10 mouse cellular contexts compared by ENCODE assay signal in genomic region chr3:41182900-41183595, GRCm38 (mm10).
A peak's percentile ranks its signal among the peaks of the same experiment; 100 is the strongest.
DNase-seq lines count a peak whose midpoint lies in the region; ATAC-seq and TF ChIP-seq lines count a peak whose summit lies in the region.
"Had no signal": no experiment of that assay in that cellular context is flagged by ENCODE, and none has a peak within 500 bp of the region (broad histone marks: within the 10 kb centered on the region; RNA-seq: fewer than 3 reads in every experiment).

No protein-coding gene starts in this region.

- no peak overlapping the region for H3K4me3 ChIP-seq in heart, postnatal 0 days (ENCODE audit: low read depth, low read length)
- no peak overlapping the region for H3K4me3 ChIP-seq in heart, embryonic 11.5 days (ENCODE audit: low read depth, low read length)
- no peak overlapping the region for H3K4me3 ChIP-seq in CH12.LX (replicated peaks in 1 of 3; ENCODE audit: low read depth in 2 of 3, low read length in 2 of 3, poor library complexity in 1 of 3)
- H3K4me3 ChIP-seq in hindbrain, embryonic 14.5 days (replicated peaks; ENCODE audit: low read length) = no peak overlapping the region
- H3K4me3 ChIP-seq: layer of hippocampus, adult 2 months had no signal

- no peaks in the 10 kb centered on the region for H3K9me3 ChIP-seq in heart, postnatal 0 days (replicated peaks; ENCODE audit: control insufficient read depth, low read length)
- no peaks in the 10 kb centered on the region for H3K9me3 ChIP-seq in heart, embryonic 11.5 days (replicated peaks; ENCODE audit: control insufficient read depth, low read length)
- no peaks in the 10 kb centered on the region for H3K9me3 ChIP-seq in CH12.LX (replicated peaks; ENCODE audit: low read length)
- no peaks in the 10 kb centered on the region for H3K9me3 ChIP-seq in hindbrain, embryonic 14.5 days (ENCODE audit: control insufficient read depth, low read length)

- no peak overlapping the region for H3K27ac ChIP-seq in heart, postnatal 0 days (ENCODE audit: low read depth)
- H3K27ac ChIP-seq in heart, embryonic 11.5 days (ENCODE audit: low read depth, low read length) = no peak overlapping the region
- no peak overlapping the region for H3K27ac ChIP-seq in CH12.LX (ENCODE audit: insufficient read depth, low read depth)
- H3K27ac ChIP-seq in hindbrain, embryonic 14.5 days = no peak overlapping the region
- H3K27ac ChIP-seq: layer of hippocampus, adult 2 months; liver, embryonic 14.5 days had no signal

- H3K9ac ChIP-seq in heart, postnatal 0 days (replicated peaks; ENCODE audit: low read depth, low read length) = no peak overlapping the region
- no peak overlapping the region for H3K9ac ChIP-seq in heart, embryonic 11.5 days (ENCODE audit: low read depth, low read length)
- H3K9ac ChIP-seq in CH12.LX (ENCODE audit: insufficient read depth, low read depth) = no peak overlapping the region
- no peak overlapping the region for H3K9ac ChIP-seq in hindbrain, embryonic 14.5 days
- H3K9ac ChIP-seq: liver, embryonic 14.5 days had no signal

- TF ChIP-seq EP300 in heart, postnatal 0 days (IDR thresholded peaks at IDR 0.05; ENCODE audit: low read depth) = no peak
- TF ChIP-seq EP300 in CH12.LX (IDR thresholded peaks at IDR 0.05; ENCODE audit: low read length) = no peak

- TF ChIP-seq POLR2A in CH12.LX (IDR thresholded peaks at IDR 0.05; ENCODE audit: low read depth, low read length) = no peak

- 59% methylated on average over 10 of the region's 10 CpGs for WGBS in heart, postnatal 0 days
- WGBS in heart, embryonic 11.5 days (ENCODE audit: insufficient replicate concordance) = 64% methylated on average over 10 of the region's 10 CpGs
- 71% methylated on average over 10 of the region's 10 CpGs for WGBS in hindbrain, embryonic 14.5 days

- no peak for TF ChIP-seq CTCF in heart, postnatal 0 days (IDR thresholded peaks at IDR 0.05; ENCODE audit: low read depth)
- no peak for TF ChIP-seq CTCF in CH12.LX (conservative IDR thresholded peaks at IDR 0.05 in 1 of 2, IDR thresholded peaks at IDR 0.05 in 1 of 2; ENCODE audit: low read depth in 2 of 2, low read length in 2 of 2)

- no peaks in the 10 kb centered on the region for H3K27me3 ChIP-seq in heart, postnatal 0 days (ENCODE audit: control insufficient read depth, insufficient read depth, low read length)
- no peaks in the 10 kb centered on the region for H3K27me3 ChIP-seq in heart, embryonic 11.5 days (ENCODE audit: control insufficient read depth, insufficient read depth, low read length)
- no peaks in the 10 kb centered on the region for H3K27me3 ChIP-seq in CH12.LX (replicated peaks)
- no peaks in the 10 kb centered on the region for H3K27me3 ChIP-seq in hindbrain, embryonic 14.5 days (ENCODE audit: control insufficient read depth, insufficient read depth, low read length)

- in situ Hi-C loops in CH12.LX (cut with MboI; ENCODE audit: low pct_ligation_motif_present, low pct_unique_long_range_greater_than_20kb, low sequenced_read_pairs) = no loop called here

- H3K79me2 ChIP-seq in CH12.LX (replicated peaks; ENCODE audit: control insufficient read depth, extremely low read depth, insufficient read depth, poor library complexity, severe bottlenecking) = no peaks in the 10 kb centered on the region

- no peak for TF ChIP-seq RAD21 in CH12.LX (IDR thresholded peaks at IDR 0.05; ENCODE audit: low read depth, low read length)

- dilution Hi-C loops in CH12.LX (cut with MboI; ENCODE audit: extremely low pct_ligation_motif_present, extremely low pct_unique_long_range_greater_than_20kb, low sequenced_read_pairs) = no loop called here

- 0 out of 2 replicates have a peak, but pooled peaks have one; percentile 12 for ATAC-seq in heart, postnatal 0 days (ENCODE audit: insufficient read depth, low read depth)
- no peak; the same call in 1 of the 2 replicates for ATAC-seq in heart, embryonic 11.5 days (replicated peaks; ENCODE audit: insufficient number of reproducible peaks, low FRiP score, low TSS enrichment)
- ATAC-seq in hindbrain, embryonic 14.5 days (ENCODE audit: low FRiP score) = peak; percentile 12; the same call in 1 of the 2 replicates

- no peak for DNase-seq in heart, postnatal 0 days (ENCODE audit: low spot score)
- peak; percentile 82 for DNase-seq in 3134 (ENCODE audit: extremely low read depth, insufficient read length, low spot score)
- peak; percentile 20 for DNase-seq in CH12.LX (ENCODE audit: extremely low read depth)
- no peak for DNase-seq in hindbrain, embryonic 14.5 days (ENCODE audit: low spot score)
- DNase-seq in adrenal gland, postnatal 25 days = no peak
- DNase-seq in T-cell, adult 2 months (ENCODE audit: low spot score) = no peak
- DNase-seq in testis, postnatal 10 days (ENCODE audit: low spot score) = no peak

- peaks cover 6% of the 10 kb centered on the region for H3K4me1 ChIP-seq in heart, postnatal 0 days (ENCODE audit: control insufficient read depth, insufficient read depth)
- H3K4me1 ChIP-seq in heart, embryonic 11.5 days (ENCODE audit: control insufficient read depth, insufficient read depth, low read length) = peaks cover 11% of the 10 kb centered on the region; the same call in 1 of the 2 replicates
- peaks cover 2 to 16% of the 10 kb centered on the region in 2 experiments; a peak in 2 of 4 replicates for H3K4me1 ChIP-seq in CH12.LX (ENCODE audit: control insufficient read depth in 1 of 2, insufficient read depth in 2 of 2)
- H3K4me1 ChIP-seq in hindbrain, embryonic 14.5 days (replicated peaks; ENCODE audit: control insufficient read depth, insufficient read depth, low read length) = peaks cover 9% of the 10 kb centered on the region; the same call in 1 of the 2 replicates

- H3K36me3 ChIP-seq in heart, postnatal 0 days (replicated peaks; ENCODE audit: control insufficient read depth, insufficient read depth, low read length) = no peaks in the 10 kb centered on the region
- no peaks in the 10 kb centered on the region for H3K36me3 ChIP-seq in heart, embryonic 11.5 days (ENCODE audit: control insufficient read depth, insufficient read depth, low read length)
- no peaks in the 10 kb centered on the region for H3K36me3 ChIP-seq in CH12.LX (replicated peaks in 1 of 2; ENCODE audit: control insufficient read depth in 1 of 2, insufficient read depth in 1 of 2, low read length in 1 of 2)
- no peaks in the 10 kb centered on the region for H3K36me3 ChIP-seq in hindbrain, embryonic 14.5 days (replicated peaks; ENCODE audit: control insufficient read depth, insufficient read depth)

- no peak overlapping the region for H3K4me2 ChIP-seq in heart, postnatal 0 days (ENCODE audit: low read depth, low read length)
- no peak overlapping the region for H3K4me2 ChIP-seq in heart, embryonic 11.5 days
- H3K4me2 ChIP-seq in CH12.LX (ENCODE audit: insufficient read depth, low read depth, poor library complexity, severe bottlenecking) = 0 out of 2 replicates have a peak overlapping the region, but pooled peaks have one; percentile 45
- H3K4me2 ChIP-seq in hindbrain, embryonic 14.5 days (replicated peaks) = no peak overlapping the region

TF ChIP-seq in CH12.LX, 34 proteins besides CTCF, POLR2A, EP300 and RAD21:
- TF ChIP-seq GABPA (IDR thresholded peaks at IDR 0.05; ENCODE audit: insufficient replicate concordance, low read depth, low read length) (no peak), MAFK (IDR thresholded peaks at IDR 0.05; ENCODE audit: insufficient replicate concordance, low read length) (no peak), POLR2AphosphoS2 (IDR thresholded peaks at IDR 0.05; ENCODE audit: low read depth, low read length) (no peak), RCOR1 (conservative IDR thresholded peaks at IDR 0.05; ENCODE audit: low read depth, low read length) (no peak), HCFC1 (IDR thresholded peaks at IDR 0.05; ENCODE audit: low read depth, low read length) (no peak), ETS1 (conservative IDR thresholded peaks at IDR 0.05; ENCODE audit: low read depth, low read length) (peak; percentile 34; the same call in 1 of the 2 replicates)

Comparison
In these comparisons a context has a peak if more than half of its experiments do, and no peak if none do; other contexts are left out.
1. DNase-seq: peak in 3134 (single experiment) and CH12.LX (single experiment); none in heart, postnatal 0 days (single experiment), hindbrain, embryonic 14.5 days (single experiment), adrenal gland, postnatal 25 days (single experiment), T-cell, adult 2 months (single experiment) and testis, postnatal 10 days (single experiment).